Mouse (Mus musculus): ENCODE data around the gene Unc5cl.
A peak's percentile ranks its signal among the peaks of the same experiment; 100 is the strongest.
"Not testable (repeated sequence)": the region's sequence is repeated elsewhere in the genome, so short reads cannot be mapped to it uniquely, and the experiment has no call there.

Gene Unc5cl

GRCm38 (mm10) chr17:48467395-48468231 lies 12.9 kb downstream of the Unc5cl start:
- DNase-seq (ENCODE audit: low spot score in 2 of 2), result peak; percentile 87 to 97

- not testable (repeated sequence) for DNase-seq (ENCODE audit: low spot score in 2 of 2)
Observed at GRCm38 (mm10) chr17:48474282-48474681, 19.6 kb downstream of the Unc5cl start.

GRCm38 (mm10) chr17:48475444-48475843 lies 20.7 kb downstream of the Unc5cl start:
- no peak for DNase-seq (ENCODE audit: low spot score in 2 of 2)

GRCm38 (mm10) chr17:48479952-48480351 lies 25.3 kb downstream of the Unc5cl start:
- DNase-seq (ENCODE audit: low spot score in 2 of 2), result no peak

- DNase-seq (ENCODE audit: low spot score in 2 of 2), result no peak
Observed at GRCm38 (mm10) chr17:48483764-48484163, 29.1 kb downstream of the Unc5cl start.

GRCm38 (mm10) chr17:48484191-48484590 lies 29.5 kb downstream of the Unc5cl start:
- DNase-seq (ENCODE audit: low spot score in 2 of 2), result no peak

GRCm38 (mm10) chr17:48489466-48489865 lies 34.8 kb downstream of the Unc5cl start:
- DNase-seq (ENCODE audit: low spot score in 2 of 2), result no peak

- DNase-seq (ENCODE audit: low spot score in 2 of 2), result no peak
Observed at GRCm38 (mm10) chr17:48492621-48493020, 37.9 kb downstream of the Unc5cl start.

GRCm38 (mm10) chr17:48493582-48493981 lies 38.9 kb downstream of the Unc5cl start:
- DNase-seq (ENCODE audit: low spot score in 2 of 2), result no peak

- DNase-seq (ENCODE audit: low spot score in 2 of 2), result no peak
Observed at GRCm38 (mm10) chr17:48493986-48494385, 39.3 kb downstream of the Unc5cl start.

GRCm38 (mm10) chr17:48497986-48498385 lies 43.3 kb downstream of the Unc5cl start:
- DNase-seq (ENCODE audit: low spot score in 2 of 2), result no peak

- DNase-seq (ENCODE audit: low spot score in 2 of 2), result no peak
Observed at GRCm38 (mm10) chr17:48500846-48501445, 46.2 kb downstream of the Unc5cl start.

- no peak for DNase-seq (ENCODE audit: low spot score in 2 of 2)
Observed at GRCm38 (mm10) chr17:48505006-48505405, 50.3 kb downstream of the Unc5cl start.

- no peak for DNase-seq (ENCODE audit: low spot score in 2 of 2)
Observed at GRCm38 (mm10) chr17:48506986-48507385, 52.3 kb downstream of the Unc5cl start.

- no peak for DNase-seq (ENCODE audit: low spot score in 2 of 2)
Observed at GRCm38 (mm10) chr17:48509596-48509995, 54.9 kb downstream of the Unc5cl start.

GRCm38 (mm10) chr17:48512614-48513281 lies 58.0 kb downstream of the Unc5cl start:
- DNase-seq (ENCODE audit: low spot score in 2 of 2), result no peak

GRCm38 (mm10) chr17:48514613-48515012 lies 59.9 kb downstream of the Unc5cl start:
- DNase-seq (ENCODE audit: low spot score in 2 of 2), result no peak

GRCm38 (mm10) chr17:48519046-48519445 lies 64.3 kb downstream of the Unc5cl start:
- no peak for DNase-seq (ENCODE audit: low spot score in 2 of 2)

- no peak for DNase-seq (ENCODE audit: low spot score in 2 of 2)
Observed at GRCm38 (mm10) chr17:48520352-48520751, 65.7 kb downstream of the Unc5cl start.

- no peak for DNase-seq (ENCODE audit: low spot score in 2 of 2)
Observed at GRCm38 (mm10) chr17:48523056-48523455, 68.4 kb downstream of the Unc5cl start.

- DNase-seq (ENCODE audit: low spot score in 2 of 2), result no peak
Observed at GRCm38 (mm10) chr17:48533844-48534705, 79.4 kb downstream of the Unc5cl start.

- DNase-seq (ENCODE audit: low spot score in 2 of 2), result peak in 1 of 2 experiments; percentile 72
Observed at GRCm38 (mm10) chr17:48538328-48538727, 83.6 kb downstream of the Unc5cl start.
